Mouse (Mus musculus): ENCODE results near the gene Gm10665.
"Not testable (repeated sequence)": the region's sequence is repeated elsewhere in the genome, so short reads cannot be mapped to it uniquely, and the experiment has no call there.

Gene Gm10665

DNA sequence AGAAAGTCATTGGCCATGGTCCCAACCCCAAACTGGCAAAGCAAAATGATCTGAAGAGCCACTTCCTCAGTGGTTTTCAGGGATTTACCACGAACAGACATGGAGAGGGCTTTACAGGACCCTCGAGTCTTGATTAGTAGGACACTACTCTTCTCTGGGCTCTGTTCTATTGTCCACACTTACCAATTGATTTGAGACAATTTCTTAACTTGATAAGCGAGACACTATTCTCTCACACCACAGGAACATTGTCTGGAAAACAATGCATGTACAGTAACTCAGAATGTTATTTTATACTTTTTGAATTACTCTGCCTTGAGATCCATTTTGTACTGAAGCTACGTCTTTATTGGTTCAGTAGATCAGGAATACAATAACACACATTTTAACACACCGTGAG, at the start of gene Gm10665:
Gene Gm10665, minus strand, starts transcription at position 101 of the 400 bp plus-strand sequence.
- DNase-seq (ENCODE audit: extremely low spot score, low spot score) = not testable (repeated sequence)

DNA sequence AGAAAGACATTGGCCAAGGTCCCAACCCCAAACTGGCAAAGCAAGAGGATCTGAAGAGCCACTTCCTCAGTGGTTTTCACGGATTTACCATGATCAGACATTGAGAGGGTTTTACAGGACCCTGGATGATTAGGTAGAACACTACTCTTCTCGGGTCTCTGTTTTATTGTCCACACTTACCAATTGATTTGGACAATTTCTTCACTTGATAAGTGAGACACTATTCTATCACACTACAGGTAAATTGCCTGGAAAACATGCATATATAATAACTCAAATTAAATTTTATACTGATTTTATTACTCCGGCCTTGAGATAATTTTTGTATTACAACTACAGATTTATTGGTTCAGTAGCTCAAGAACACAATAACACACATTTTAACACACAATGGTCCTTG, 35.7 kb upstream of the Gm10665 start, which contains the start of gene Vmn1r151:
Gene Vmn1r151, minus strand, starts transcription at position 101 of the 400 bp plus-strand sequence.
- DNase-seq (ENCODE audit: extremely low spot score, low spot score) = not testable (repeated sequence)

- not testable (repeated sequence) for DNase-seq (ENCODE audit: extremely low spot score, low spot score)
These were observed 25.7 kb downstream of the Gm10665 start, which contains the start of gene Vmn1r149 for GRCm38 (mm10) chr7:22438129-22438528. TSS of gene Vmn1r149 (minus strand) at chr7:22438229.

- not testable (repeated sequence) for DNase-seq (ENCODE audit: extremely low spot score, low spot score)
These were observed 50.6 kb downstream of the Gm10665 start, which contains the start of gene Vmn1r148 for GRCm38 (mm10) chr7:22413283-22413682. TSS of gene Vmn1r148 (plus strand) at chr7:22413583.
